Mouse (Mus musculus) adrenal gland, adult 18-20 months (tissue): ENCODE measurements around the gene Mpped2. TPM values are rescaled to one million over a fixed set of nuclear protein-coding genes. Genes with fewer than 3 reads are reported as not detected.

Experiments used
- DNase-seq, 2 experiments: peaks; one replicate each; pipeline ENCODE4 v3.0.0; 2021 to 2022; ENCODE audit warnings: low spot score in 2 of 2
- total RNA-seq, 2 experiments: library from RNA; stranded (reverse); gene quantifications; 1 replicate in 1 of 2; 2 replicates in 1 of 2; pipeline ENCODE4 v1.2.3; 2021

The Mpped2 gene
- total RNA-seq, 2 experiments from 2014 or later = 18.3 to 21.9 TPM

- no peak for DNase-seq
These were observed 161.1 kb downstream of the Mpped2 start for GRCm38 (mm10) chr2:106854213-106854612.

DNA sequence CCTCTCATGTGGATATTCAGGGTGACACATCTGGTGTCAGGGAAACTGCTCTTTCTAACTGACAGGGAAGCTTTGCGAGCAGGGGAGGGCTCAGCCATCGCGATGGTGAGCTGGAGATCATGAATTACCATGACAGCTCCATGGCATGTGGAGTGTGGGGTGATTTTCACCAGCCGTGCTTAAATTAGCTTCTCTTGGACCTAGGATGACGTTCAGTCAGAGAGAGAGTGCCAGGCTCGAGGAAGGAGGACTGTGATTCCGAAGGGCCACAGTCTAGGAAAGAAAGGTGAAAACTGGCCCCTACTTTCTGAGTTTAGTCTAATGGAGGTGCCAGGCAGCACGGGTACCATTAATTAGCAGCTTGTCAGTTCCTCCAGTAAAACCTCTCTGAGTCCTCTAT is 161.7 kb downstream of the Mpped2 start:
- no peak for DNase-seq

- DNase-seq = no peak
These were observed 162.1 kb downstream of the Mpped2 start for GRCm38 (mm10) chr2:106855184-106855583.

- DNase-seq = peak in 1 of 2 experiments; percentile 27
These were observed 162.7 kb downstream of the Mpped2 start for GRCm38 (mm10) chr2:106855623-106856350.

GRCm38 (mm10) chr2:106856361-106856961 is 163.4 kb downstream of the Mpped2 start:
- DNase-seq = no peak

- DNase-seq = no peak
These were observed 164.2 kb downstream of the Mpped2 start for GRCm38 (mm10) chr2:106857258-106857657.

- no peak for DNase-seq
These were observed 164.6 kb downstream of the Mpped2 start for GRCm38 (mm10) chr2:106857711-106858110.

- DNase-seq = no peak
These were observed 168.0 kb downstream of the Mpped2 start for GRCm38 (mm10) chr2:106860856-106861679.

- no peak for DNase-seq
These were observed 170.1 kb downstream of the Mpped2 start for GRCm38 (mm10) chr2:106863050-106863653.

DNA sequence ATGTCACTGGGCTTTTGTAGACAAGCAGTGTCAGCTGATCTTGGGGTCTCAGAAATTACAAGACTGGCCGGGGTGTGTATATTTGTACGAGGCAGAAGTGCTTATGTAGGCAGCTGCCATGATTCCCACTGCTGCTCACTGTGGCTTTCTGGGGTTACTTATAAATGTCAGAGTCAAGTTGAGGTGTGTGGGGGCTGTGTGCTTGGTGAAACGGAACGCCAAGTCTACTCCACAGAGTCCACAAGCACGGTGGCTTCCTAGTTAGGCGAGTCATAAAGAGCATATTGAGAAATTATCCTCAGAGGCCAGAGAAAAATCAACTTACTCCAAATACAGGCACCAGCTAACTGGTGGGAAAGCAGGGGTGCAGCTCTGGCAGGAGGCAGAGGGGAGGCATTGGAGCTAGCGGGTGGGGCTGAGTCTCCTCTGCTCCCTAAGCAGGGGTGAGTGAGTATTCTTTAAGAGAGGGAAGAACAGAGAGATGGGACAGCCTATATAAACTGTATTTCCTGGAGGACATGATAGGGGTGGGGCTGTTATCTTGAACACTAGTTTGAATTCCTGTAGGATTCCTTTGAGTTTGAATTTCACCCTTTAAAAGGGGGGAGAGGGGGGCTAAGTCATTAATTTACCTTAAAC is 172.2 kb downstream of the Mpped2 start:
- DNase-seq = no peak

DNA sequence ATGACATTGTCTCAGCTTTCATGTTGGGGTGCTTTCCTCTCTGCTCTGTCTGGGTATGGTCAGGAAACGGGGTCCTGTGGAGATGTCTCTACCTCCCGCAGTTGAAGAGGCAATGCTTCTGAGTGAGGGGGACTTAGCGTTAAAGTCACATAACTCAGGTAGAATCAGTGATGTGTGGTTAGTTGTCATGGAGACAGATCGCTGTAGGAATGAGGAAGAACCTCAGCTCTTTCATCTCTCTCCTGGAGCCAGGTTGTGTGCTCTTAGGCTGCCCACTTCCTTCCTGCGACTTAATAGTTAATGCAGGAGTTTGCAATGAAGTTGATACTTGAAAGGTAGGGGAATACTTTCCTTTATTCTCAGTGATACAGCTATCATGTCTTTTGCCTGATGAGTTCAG is 173.2 kb downstream of the Mpped2 start:
- no peak for DNase-seq

DNA sequence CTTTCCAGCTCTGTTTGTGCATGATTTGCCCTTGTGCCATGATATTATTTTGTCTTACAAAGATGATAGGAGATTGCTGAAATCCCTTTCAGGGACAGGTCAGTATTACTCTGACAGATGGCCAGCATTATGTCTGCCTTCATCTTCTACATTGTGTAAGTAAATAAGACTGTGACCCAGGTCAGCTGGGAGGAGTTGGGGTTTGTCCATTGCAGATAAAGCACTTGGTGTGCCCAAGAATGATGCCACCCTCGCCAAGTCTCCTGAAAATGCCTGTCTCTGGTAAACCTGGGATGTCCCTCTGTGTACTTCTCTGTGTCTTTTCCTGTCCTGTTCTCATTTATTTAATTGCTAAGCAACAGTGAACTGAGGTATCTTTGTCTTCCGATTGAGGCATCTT is 177.8 kb downstream of the Mpped2 start:
- DNase-seq = no peak

- no peak for DNase-seq
These were observed 180.1 kb downstream of the Mpped2 start for GRCm38 (mm10) chr2:106873166-106873565.

- DNase-seq = no peak
These were observed 190.3 kb downstream of the Mpped2 start for GRCm38 (mm10) chr2:106883390-106883789.

DNA sequence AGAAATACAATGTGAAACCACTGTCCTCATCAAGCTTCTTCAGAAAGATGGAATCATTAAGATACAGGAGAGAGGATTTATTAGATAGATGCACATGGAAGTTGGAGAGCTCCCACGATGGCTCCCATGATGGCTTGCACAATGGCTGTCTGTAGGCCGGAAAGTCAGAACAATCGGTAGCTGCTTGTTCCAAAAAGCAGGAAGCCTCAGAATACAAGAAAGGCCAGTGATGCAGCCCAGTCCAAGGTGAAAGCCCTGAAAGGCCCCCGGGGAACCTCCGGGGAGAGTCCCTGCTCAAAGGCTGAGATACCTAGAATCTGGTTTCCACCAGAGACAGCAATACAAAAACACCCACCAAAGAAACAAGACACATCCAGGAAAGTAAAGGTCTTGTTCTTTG is 195.1 kb downstream of the Mpped2 start:
- no peak for DNase-seq

DNA sequence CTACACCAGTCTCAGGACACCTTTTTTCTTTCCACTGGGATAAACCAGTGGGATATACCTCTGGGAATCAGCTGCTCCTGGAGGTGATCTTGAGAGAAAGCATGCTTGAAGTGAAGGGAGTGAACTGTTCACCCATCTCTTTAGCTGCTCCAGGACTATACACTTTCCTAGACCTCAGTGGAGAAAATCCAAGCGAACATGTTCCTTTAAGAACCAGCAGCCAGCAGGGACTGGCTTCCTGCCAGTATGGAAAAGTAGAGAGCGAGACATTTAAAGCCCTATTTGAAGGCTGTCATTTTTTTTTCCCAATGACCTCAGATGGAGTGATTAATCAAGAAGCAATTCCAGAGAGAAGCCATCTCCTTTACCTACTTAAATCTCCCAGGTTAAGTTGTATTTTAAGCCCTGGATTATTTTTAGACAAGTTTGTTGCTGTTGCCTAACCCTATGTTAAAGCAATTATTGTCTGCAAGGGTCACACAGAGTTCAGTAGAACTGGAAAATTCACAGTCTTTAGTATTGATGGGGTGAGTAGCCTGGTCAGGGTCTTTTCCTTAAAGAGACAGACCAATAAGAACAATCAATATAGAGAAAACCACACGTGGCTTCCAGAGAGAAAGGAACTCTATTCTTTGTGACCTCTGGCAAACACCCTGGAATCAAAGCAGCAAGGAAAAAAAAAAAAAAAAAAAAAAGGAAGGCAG is 196.4 kb downstream of the Mpped2 start:
- DNase-seq = peak in 1 of 2 experiments; percentile 45

- DNase-seq = no peak
These were observed 200.3 kb downstream of the Mpped2 start for GRCm38 (mm10) chr2:106893376-106893775.

GRCm38 (mm10) chr2:106895326-106896023 is 202.4 kb downstream of the Mpped2 start:
- no peak for DNase-seq

GRCm38 (mm10) chr2:106896024-106896384 is 202.9 kb downstream of the Mpped2 start:
- DNase-seq = no peak

GRCm38 (mm10) chr2:106911951-106912480 is 218.9 kb downstream of the Mpped2 start:
- no peak for DNase-seq
